Mouse (Mus musculus): ENCODE measurements at regions not wholly inside any gene's neighbourhood (a gene's known extent, or its start where the extent isn't known, plus 50 kb on each side); places are given as distances from the start of the nearest gene placed in this dataset.

GRCm38 (mm10) chr1:130309746-130310145, 113.1 kb downstream of the Cd55b start:
- DNase-seq (ENCODE audit: low read depth, low spot score) = no peak

GRCm38 (mm10) chr1:130301828-130302386, 120.9 kb downstream of the Cd55b start:
- DNase-seq (ENCODE audit: low read depth, low spot score) = no peak

- DNase-seq (ENCODE audit: low read depth, low spot score) = peak; percentile 86
Observed at GRCm38 (mm10) chr1:130300065-130300815, 122.6 kb downstream of the Cd55b start.

DNA sequence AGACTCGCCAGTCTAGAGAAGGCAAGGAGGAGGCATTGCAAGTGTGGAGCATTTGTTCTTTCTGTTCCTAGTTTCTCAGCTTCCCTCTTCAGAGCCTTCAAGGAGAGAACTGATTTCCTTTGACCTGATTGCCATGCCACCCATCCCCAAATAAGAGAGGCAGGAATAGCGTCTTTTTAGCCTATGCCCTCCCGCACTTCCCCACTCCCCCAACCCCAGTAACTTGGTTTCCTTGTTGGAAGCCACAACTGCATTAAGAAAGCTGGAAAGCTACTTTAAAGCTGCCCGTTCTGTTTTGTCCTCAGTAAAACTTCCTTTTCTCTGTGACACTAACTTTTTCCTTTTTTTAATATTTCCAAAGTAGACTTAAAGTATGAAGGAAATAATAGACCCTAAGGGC, 123.2 kb downstream of the Cd55b start:
- DNase-seq (ENCODE audit: low read depth, low spot score) = no peak

DNA sequence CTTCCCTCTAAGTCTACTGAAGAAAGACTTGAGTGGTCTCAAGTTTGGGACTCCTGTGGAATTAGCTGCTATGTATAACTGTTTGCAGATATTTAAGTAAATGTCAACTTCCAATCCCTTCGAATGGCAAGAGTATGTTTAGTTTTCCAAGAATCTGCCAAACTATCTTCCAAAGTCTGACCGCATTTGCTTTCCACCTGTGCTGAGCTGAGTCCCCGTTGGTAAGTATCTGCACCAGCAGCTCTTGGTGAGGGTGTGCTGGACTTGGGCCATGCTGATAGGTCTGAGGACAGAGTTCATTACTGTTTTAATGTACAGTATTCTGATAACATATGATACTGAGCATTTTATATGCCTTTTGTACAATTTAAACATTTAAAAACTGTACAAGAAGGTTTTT, 123.7 kb downstream of the Cd55b start:
- DNase-seq (ENCODE audit: low read depth, low spot score) = no peak

DNA sequence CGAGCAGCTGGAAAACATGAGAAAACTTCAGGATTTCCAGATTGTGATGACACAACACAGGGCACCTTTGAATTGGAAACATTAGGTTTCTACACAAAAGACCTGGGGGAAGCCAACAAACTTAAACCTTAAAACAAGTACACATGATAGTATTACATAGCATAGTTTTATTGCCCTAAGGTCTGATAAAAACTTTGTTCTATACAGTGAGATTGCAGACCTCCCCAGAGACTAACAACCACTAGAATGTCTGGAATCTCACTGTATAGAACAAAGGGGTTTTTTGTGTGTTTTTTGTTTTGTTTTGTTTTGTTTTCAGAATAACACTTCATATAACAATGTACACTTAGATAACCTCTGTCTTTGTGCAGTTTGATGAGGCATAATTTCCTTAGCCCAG, 124.2 kb downstream of the Cd55b start:
- no peak for DNase-seq (ENCODE audit: low read depth, low spot score)

- DNase-seq (ENCODE audit: low read depth, low spot score) = no peak
Observed at GRCm38 (mm10) chr1:130297471-130297870, 125.3 kb downstream of the Cd55b start.

- DNase-seq (ENCODE audit: low read depth, low spot score) = no peak
Observed at GRCm38 (mm10) chr1:130285882-130286281, 136.9 kb downstream of the Cd55b start.

DNA sequence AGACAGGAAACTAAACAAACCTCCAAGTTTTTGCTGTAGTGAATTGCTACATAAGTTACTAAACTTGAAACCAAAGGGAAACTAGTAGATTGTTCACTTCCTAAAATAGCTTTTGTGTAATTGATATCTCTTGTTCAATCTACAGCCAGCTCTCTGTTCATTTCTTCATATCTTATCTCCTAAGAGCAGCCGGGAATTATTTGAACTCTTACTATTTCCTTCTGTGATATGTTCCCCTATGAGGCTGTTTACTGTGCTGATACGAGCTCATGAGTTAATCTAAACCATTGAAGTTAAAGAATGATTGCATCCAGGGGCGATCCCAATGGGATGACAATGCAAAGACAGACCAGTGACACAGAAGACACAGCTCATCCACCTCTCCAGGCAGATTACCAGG, 140.7 kb downstream of the Cd55b start:
- DNase-seq (ENCODE audit: low read depth, low spot score) = no peak

- no peak for DNase-seq (ENCODE audit: low read depth, low spot score)
Observed at GRCm38 (mm10) chr1:130279180-130279579, 143.6 kb downstream of the Cd55b start.

DNA sequence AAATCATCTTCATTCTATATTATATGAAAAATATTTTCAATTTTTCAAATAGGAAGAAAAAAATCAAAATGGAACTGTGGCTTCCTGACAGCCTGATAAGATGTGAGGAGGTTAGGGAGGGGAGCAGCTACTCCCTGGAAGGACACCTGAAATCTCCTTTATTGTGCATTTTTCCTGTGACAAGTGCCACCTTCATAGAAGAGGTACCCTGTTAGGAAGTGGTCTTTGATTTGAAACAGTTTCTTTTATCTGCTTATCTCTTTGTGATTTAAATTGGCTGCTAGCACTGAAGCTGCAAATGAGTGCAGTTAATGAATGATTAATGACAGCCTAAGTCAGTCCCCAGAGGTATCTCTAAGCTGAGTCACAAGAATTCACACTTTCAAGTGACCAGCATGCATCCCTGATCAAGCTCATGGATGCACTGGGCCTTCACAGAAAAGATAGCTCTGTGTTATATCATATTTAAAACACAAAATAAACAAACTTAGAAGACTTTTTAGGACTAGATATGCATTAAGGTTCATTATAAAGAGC, 144.7 kb downstream of the Cd55b start:
- no peak for DNase-seq (ENCODE audit: low read depth, low spot score)

DNA sequence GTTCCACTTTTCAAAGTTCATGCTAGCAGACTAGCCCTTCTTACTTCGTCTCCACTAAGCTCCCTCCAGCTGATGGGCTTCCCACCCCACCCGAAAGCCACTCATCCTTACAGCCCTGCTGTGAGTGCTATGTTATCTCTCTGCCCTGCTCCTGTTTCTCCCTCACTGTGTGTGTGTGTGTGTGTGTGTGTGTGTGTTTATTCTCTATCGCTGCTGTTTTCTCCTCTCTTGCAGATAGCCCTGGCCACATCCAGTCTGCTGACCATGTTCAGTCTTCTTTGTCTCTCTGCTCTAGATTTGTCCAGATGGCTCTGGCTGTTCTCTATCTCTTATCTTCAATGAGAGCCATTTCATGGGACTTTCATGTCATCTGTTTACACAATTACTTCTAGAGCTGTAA, 145.9 kb downstream of the Cd55b start:
- no peak for DNase-seq (ENCODE audit: low read depth, low spot score)

DNA sequence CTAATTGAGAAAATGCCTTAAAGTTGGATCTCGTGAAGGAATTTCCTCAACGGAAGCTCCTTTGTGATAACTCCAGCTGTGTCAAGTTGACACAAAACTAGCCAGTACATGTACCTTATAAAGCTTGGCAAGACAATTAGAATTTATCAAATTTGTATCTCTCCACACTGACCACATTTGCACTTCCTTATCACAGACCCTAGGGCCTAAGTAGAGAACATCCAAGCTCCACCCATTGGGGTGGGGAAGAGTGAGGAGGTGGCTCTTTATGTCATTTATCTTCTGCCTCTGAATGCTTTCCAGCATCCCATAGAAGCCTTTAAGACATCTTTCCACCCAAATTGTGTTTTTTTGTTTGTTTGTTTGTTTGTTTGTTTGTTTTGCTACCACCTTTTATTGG, 146.8 kb downstream of the Cd55b start:
- no peak for DNase-seq (ENCODE audit: low read depth, low spot score)

GRCm38 (mm10) chr1:130274470-130274869, 148.3 kb downstream of the Cd55b start:
- DNase-seq (ENCODE audit: low read depth, low spot score) = no peak

DNA sequence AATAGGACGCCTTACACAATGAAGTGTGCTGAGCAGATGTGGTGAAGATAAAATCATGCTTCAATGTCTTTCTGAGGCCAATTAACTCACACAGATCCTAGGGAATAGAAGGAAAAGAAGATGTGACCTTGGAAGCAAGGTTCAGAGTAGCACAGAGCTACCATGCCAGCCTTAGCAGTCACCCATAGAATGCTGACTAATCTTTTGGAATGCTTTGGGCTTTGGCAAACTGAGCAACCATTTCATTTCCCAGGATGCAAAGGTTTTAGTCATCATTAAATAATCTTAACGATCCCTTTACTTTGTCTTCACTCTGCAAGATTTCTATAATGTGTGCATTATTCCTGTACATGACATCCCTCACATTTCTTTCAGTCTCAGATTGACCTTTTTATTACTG, 152.4 kb downstream of the Cd55b start:
- DNase-seq (ENCODE audit: low read depth, low spot score) = no peak

All from mesoderm, embryonic 11.5 days (tissue).